Mouse (Mus musculus) ZHBTc4 (cell line): ENCODE data around the gene Vmn1r94.
"Not testable (repeated sequence)": the region's sequence is repeated elsewhere in the genome, so short reads cannot be mapped to it uniquely, and the experiment has no call there.

Experiments used
- DNase-seq: peaks from one replicate; pipeline ENCODE4 v3.0.0-alpha.2; 2011; ENCODE audit warnings: low read depth, low spot score

Vmn1r94 gene

DNA sequence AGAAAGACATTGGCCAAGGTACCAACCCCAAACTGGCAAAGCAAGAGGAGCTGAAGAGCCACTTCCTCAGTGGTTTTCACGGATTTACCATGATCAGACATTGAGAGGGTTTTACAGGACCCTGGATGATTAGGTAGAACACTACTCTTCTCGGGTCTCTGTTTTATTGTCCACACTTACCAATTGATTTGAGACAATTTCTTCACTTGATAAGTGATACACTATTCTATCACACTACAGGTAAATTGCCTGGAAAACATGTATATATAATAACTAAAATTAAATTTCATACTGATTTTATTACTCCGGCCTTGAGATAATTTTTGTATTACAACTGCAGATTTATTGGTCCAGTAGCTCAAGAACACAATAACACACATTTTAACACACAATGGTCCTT lies at the start of gene Vmn1r94:
Gene Vmn1r94 (minus strand): TSS at position 101 of the 400 bp plus-strand sequence.
- DNase-seq = not testable (repeated sequence)

GRCm38 (mm10) chr7:20205507-20205906 lies 37.3 kb upstream of the Vmn1r94 start, which contains the start of gene Gm6164:
Gene Gm6164, minus strand, starts transcription at chr7:20205607.
- not testable (repeated sequence) for DNase-seq

DNA sequence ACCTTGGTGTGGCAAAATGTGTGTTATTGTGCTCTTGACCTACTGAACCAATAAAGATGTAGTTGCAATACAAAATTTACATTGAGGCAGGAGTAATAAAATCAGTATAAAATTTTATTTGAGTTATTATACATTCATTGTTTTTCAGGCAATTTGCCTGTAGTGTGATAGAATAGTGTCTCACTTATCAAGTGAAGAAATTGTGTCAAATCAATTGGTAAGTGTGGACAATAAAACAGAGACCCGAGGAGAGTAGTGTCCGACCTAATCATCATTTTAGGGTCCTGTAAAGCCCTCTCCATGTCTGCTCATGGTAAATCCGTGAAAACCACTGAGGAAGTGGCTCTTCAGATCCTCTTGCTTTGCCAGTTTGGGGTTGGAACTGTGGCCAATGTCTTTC lies 25.2 kb upstream of the Vmn1r94 start, which contains the start of gene Vmn1r95:
Gene Vmn1r95 (plus strand): TSS at position 301 of the 400 bp plus-strand sequence.
- not testable (repeated sequence) for DNase-seq

DNA sequence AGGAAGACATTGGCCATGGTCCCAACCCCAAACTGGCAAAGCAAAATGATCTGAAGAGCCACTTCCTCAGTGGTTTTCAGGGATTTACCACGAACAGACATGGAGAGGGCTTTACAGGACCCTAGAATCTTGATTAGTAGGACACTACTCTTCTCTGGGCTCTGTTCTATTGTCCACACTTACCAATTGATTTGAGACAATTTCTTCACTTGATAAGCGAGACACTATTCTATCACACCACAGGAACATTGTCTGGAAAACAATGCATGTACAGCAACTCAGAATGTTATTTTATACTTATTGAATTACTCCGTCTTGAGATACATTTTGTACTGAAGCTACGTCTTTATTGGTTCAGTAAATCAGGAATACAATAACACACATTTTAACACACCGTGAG lies 29.2 kb downstream of the Vmn1r94 start, which contains the start of gene Vmn1r93:
Gene Vmn1r93 (minus strand): TSS at position 101 of the 400 bp plus-strand sequence.
- DNase-seq = not testable (repeated sequence)

- not testable (repeated sequence) for DNase-seq
These were observed 45.7 kb downstream of the Vmn1r94 start, which contains the start of gene Gm16442 for GRCm38 (mm10) chr7:20122479-20122878. Gene Gm16442, minus strand, starts transcription at chr7:20122579.
